Mouse (Mus musculus) myocyte (in vitro differentiated cells): ENCODE measurements around the gene Smim24.

ENCODE experiments used
- CEBPB ChIP-seq: IDR thresholded peaks from 2 replicates; pipeline ENCODE4 v1.6.1; 2011; ENCODE audit warnings: mild to moderate bottlenecking, moderate library complexity; ENCODE audit not compliant: poor library complexity, insufficient read depth, severe bottlenecking
- E2F4 ChIP-seq: IDR thresholded peaks from one replicate; pipeline ENCODE4 v1.6.1; 2011; ENCODE audit warnings: mild to moderate bottlenecking, control low read depth, moderate library complexity; ENCODE audit not compliant: insufficient read depth
- MAX ChIP-seq: IDR thresholded peaks from one replicate; pipeline ENCODE4 v1.6.1; 2011; ENCODE audit warnings: low read depth, mild to moderate bottlenecking, control low read depth
- MYOG ChIP-seq, 3 experiments: IDR thresholded peaks; one replicate each; pipeline ENCODE4 v1.6.1; 2011; ENCODE audit warnings: control low read depth in 2 of 3, low read depth in 2 of 3, mild to moderate bottlenecking in 2 of 3; ENCODE audit not compliant: insufficient read length in 2 of 3, control insufficient read depth in 1 of 3, insufficient read depth in 1 of 3
- POLR2A ChIP-seq: IDR thresholded peaks from one replicate; pipeline ENCODE4 v1.6.1; 2011; ENCODE audit warnings: low read depth, mild to moderate bottlenecking, control low read depth, moderate library complexity; ENCODE audit not compliant: insufficient read length
- POLR2AphosphoS2 ChIP-seq: IDR thresholded peaks from one replicate; pipeline ENCODE4 v1.6.1; 2011; ENCODE audit warnings: low read depth, control low read depth; ENCODE audit not compliant: insufficient read length
- SRF ChIP-seq: IDR thresholded peaks from one replicate; pipeline ENCODE4 v1.6.1; 2011; ENCODE audit warnings: low read depth; ENCODE audit not compliant: control insufficient read depth, insufficient read length
- TCF12 ChIP-seq: IDR thresholded peaks from one replicate; pipeline ENCODE4 v1.6.1; 2011; ENCODE audit warnings: mild to moderate bottlenecking, control low read depth; ENCODE audit not compliant: poor library complexity, insufficient read depth, severe bottlenecking
- TCF3 ChIP-seq: IDR thresholded peaks from one replicate; pipeline ENCODE4 v1.6.1; 2011; ENCODE audit warnings: low read depth, control low read depth; ENCODE audit not compliant: insufficient read length
- USF1 ChIP-seq: IDR thresholded peaks from one replicate; pipeline ENCODE4 v1.6.1; 2011; ENCODE audit warnings: low read depth, mild to moderate bottlenecking, control low read depth, moderate library complexity

DNA sequence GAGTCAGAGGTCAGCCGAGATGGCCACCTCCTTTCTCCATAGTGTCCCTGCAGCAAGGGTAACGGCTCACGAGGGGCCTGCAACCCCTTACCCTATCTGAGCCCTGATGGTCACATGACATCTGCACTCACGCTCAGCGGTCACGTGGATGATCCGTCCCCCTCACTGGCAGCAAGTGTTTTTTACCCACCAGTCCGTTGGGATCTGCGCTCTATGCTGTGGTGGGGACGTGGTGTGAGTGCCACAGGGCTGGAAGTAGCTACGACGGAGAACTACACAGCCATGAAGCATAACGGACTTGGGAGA lies 15.5 kb downstream of the Smim24 start:
- TF ChIP-seq POLR2A (no peak), CEBPB (no peak), TCF3 (no peak), E2F4 (no peak), POLR2AphosphoS2 (no peak), MYOG (IDR thresholded peaks at IDR 0.05; ENCODE audit: control insufficient read depth in 1 of 3, insufficient read depth in 1 of 3, insufficient read length in 2 of 3, low read depth in 2 of 3) (no peak), SRF (no peak), MAX (no peak), TCF12 (no peak), USF1 (peak; percentile 43)
